Mouse (Mus musculus) neural tube, embryonic 10.5 days (tissue): ENCODE data around the gene Map2.

Experiments used
- DNase-seq: peaks from one replicate; pipeline ENCODE4 v3.0.0-alpha.2; 2017; ENCODE audit warnings: low spot score; ENCODE audit errors: extremely low spot score

The Map2 gene

DNA sequence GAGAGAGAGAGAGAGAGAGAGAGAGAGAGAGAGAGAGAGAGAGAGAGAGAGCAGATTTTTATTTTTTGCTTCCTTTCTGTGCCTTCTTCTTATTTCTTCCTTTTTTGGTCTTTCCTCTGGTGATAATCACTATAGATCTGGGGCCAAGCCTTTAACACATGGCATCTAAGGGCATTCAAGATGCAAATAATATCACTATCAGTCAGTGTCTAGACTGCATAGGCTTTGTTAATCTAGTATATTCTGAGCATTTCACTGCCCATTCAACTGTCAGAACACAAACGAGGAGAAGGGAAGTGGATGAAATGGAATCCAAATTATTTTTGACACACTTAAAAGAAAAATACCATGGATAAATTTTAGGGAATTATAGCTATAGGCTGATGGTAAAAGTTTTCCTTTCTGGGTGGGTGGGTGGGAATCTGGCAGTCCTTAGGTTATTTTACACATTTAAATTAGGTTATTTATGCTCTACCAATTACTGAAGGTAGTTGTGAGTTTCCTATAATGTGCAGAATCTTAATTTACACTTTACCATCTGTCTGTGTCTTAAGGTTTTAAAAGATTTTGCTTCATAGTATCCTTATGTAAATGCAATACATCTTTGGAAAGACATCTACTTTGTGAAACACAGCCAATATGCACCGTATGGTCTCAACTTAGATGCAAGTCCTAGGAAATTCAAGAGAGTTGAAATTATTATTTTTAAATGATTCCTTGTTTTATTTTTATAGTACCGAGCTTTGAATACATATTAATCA, 117.2 kb downstream of the Map2 start:
- no peak for DNase-seq

DNA sequence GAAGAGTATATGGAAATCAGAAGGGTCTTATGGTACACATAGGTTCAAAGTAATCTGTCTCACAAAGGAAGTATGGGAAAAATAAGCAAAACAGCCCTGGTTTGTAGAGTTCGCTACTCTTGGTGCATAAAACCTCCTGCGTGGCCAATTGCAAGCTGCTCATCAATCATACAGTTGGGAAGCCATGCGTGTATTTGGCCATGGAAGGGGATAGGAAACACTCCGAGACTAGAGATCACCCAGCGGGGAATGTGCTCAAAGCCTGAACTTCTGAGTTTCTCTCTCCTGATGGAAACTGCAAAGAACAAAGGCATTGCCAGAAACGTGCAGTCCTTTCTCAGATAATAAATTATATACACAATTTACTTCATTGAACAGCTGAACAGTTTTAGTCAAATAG, 124.3 kb downstream of the Map2 start:
- DNase-seq: no peak

DNA sequence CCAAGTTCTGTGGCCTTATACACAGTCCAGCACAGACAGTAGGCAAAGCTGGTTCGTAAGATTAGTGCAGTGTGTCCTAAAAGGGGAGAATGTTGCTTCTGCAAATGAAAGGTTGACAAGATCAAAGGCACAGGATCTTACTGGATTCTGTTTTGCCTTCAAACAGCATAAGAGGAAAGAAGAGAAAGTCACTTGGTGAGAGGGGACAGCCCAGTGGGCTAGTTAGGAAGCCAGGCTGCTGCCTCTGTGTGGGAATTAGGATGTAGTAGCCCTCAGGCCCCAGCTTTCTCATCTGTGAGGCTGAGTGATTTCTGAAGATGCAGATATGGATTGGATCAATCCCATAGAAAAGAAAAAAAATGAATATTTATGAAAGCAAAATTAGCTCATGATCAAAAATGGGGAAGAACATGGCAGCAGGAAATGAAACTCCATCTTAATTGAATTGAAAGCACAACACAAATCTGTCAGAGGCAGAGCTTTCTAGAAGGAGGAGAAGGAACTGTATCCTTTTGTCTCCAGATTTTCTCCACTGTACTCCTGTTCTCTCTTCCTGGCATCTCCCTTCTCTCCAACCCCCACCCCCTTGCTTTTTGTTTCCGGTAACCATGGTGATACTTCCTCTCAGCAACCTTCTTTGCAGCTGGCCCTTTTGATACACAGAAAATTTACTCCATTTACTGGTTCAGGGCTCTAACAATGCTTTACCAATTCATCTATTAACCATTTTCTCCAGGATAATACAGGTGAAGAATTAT, 145.5 kb downstream of the Map2 start:
- DNase-seq: no peak

DNA sequence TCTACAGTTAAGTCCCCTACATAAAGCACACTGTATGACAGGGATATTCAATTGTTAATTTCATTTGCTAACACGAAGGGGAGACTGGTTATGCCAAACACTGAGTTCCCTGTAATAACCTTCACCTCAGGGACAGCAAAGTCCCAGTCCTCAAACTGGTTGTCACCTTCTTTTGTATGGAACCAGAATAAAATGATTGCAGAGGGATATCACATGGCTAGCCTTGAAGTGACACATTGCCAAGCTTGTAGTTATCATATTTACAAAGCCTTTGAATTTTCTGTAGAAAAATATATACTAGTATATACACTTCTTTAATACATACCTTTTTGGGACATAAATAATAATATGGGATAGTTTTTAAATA, 146.0 kb downstream of the Map2 start:
- no peak for DNase-seq

DNA sequence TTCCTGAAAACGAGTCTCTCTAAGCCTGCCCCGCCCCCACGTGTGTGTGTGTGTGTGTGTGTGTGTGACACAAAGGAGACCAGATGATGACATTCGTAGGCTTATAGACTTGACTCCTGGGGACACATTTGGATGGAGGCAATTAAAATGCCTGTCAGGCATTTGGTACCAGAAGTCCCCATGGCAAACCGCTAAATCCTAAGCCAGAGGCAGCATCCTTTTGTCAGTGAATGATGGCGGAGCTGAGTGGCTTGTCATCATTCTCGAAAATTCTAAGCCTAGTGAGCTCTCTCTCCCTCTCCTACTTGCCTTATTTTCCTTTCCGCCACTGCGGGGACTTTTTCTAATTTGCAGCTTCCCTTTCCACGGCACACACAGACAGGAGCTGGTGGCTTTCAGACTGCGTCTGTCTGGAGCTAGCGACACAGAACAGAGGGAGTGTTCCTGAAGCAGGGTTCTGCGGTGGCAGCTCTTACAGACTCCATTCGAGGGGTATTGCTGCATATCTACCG, 146.6 kb downstream of the Map2 start:
- peak; percentile 33 for DNase-seq

DNA sequence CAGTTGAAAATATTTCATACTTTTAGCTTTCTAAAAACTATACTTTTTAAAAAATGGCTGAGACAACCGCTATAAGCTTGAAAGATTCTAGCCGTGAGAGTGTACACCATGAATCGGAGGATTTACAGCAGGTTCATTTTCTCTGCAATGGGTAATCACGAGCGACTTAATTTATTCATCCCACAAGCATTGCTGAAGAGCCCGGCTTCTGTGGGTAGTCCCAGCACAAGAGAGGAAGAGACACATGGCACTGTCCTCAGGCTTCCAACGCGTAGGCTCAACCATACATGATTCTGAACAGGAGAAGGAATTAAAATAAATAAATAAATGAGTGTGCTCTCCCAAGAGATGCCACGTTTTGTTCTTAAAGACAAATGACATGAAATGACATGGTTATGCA, 148.4 kb downstream of the Map2 start:
- DNase-seq: no peak

DNA sequence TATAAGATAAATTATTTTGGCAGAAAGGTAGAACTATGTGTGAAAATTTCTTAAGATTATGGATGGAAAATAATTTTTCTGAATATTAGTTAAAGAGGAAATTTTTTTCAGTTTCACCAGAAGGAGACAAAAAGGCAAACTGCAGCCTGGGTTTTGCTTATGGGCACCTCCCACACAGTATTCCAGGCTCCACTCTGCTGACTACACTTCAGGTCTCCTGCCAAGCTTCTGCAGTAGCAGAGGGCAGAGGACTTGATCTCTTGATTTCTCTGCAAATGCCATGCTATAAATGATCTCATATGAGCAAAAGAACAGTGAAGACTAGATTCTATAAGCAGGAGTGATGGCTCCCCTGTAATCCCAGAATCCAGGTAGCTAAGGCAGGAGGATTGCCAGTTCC, 149.9 kb downstream of the Map2 start:
- DNase-seq: no peak

DNA sequence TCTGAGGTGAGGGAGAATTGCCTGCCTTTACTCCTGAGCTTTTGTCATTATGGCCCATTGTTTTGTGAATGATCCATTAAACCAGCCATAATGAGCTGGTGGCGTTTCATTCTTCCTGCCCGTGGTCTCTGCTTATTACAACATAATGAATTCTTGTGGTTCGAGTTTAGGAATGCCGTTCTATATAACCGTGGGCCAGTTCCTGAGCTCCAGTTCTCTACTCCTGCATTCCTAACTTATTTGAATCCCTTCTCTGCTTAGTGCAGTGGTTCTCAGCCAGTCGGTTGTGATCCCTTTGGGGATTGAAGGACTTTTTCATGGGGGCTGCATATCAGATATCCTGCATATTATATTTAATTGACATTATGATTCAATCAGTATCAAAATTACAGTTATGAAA, 153.9 kb downstream of the Map2 start:
- no peak for DNase-seq

DNA sequence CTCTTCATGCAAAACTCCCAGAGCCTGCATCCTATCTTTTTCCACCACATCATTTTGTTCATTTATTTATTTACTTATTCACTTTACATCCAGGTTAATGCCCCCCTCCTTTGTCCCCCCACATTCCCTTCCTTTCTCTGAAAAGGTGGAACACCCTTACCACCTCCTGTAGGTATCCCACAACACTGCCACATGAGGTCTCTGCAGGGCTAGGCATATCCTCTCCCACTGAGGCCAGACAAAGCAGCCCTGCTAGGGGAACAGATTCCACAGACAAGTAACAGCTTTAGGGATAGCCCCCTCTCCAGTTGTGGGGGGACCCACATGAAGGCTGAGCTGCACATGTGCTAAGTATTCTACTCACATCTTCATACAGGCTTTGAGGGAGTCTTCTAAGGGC, 154.5 kb downstream of the Map2 start:
- no peak for DNase-seq

DNA sequence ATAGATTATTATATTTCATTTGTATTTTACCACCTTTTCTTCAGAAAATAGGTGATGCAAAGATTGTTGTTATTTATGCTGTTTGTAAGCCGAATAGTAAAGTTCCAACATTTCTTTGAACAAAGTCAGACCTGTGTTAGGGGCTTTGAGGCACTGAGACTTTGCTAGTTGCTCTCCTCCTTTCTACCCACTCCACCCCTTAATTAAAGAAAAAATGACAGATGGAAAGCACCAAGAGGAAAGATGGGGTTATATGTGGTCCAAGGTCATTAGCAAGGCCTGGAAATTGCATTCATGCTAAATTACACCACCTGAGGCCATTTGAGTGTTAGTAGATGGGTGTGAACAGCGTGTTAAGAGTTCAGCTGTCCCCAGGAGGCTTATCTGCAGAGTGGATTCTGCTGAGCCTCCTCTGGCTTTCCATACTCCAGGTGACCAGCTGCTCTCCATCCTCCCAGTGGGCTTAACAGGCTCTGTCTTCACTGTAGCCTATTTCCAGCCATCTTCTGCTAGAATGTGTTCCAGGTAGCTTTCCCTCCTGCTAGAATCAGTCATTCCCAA, 160.7 kb downstream of the Map2 start:
- no peak for DNase-seq

DNA sequence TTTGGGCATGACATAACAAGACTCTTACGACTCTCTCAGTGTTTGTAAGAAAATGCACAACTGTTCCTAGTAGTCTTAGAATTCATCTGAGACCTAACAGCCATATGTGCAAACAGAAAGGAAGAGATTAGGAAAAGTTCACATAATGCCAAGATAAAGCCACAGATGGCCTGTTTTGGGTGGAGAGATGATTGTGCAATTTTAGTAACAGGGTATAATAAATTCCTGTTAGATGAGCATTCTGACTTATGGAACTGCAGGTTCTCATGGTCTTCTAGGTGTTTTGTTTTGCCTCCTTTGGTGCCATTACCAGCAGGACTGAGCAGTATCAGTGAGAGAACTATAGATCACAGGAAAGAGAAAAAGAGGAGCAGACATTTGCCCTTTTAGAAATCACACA, 164.1 kb downstream of the Map2 start:
- no peak for DNase-seq

DNA sequence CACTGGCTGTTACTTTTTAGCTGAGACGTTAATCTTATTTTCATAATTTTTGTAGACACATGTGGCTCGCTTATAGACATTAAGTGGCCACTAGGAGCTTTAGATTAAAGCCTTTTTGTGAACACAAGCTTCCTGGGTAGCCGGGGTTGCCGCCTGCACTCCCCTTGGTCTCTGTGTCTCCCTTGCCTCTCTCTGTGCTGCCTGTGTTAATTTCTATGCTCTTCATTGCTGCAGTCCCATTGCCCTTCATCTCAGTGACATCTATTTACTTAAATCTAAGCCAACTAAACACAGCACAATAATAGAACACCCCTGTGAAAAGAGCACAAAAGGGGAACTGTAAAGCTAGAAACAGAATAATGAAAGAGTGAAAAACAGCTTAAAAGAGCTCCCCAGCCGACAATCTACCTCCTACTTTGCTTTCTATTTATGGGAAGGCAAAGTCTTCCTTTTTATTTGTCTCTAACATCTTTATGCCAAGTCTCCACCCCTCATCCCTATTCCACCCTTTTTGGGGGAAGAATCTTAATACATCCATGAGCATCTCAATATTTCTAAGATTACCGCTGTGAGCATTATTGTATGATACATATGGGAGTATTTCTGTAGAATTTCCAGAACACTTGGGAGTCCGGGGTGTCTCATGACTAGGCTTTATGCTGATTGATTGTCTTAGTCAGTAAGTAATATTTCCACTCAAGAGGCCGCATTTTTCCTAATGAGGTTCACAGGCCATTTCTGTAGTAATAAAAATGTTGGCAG, 173.5 kb downstream of the Map2 start:
- no peak for DNase-seq

DNA sequence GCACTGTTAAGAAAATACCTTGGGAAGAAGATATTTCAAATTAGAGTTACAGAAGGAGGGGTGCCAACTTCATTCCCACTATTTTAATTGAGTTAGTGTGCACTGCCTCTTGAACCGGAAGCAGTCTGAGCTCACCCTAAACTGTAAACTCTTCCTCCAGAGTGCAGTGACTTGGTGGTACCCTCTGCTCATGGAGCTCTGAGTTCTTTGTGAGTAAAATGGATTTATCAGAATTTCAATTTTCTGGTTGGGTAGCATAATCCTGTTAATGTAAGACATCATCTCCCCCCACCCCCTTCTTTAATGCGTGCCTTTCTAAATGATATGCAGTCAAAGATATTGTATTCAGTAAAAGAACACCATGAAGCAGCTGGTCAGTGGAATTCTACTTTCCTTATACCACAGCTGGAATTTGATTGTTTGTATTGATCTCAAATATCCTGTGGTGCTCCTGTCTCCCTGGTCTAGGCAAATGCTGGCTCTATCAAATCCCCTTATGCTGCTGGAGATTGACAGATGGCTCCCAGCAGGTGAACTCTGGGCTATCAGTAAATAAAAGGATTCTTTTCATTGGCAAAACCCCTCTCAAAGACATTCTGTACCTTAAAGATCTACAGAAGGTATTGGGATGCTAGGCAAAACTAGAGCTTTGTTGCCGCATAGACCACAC, 174.2 kb downstream of the Map2 start:
- DNase-seq: no peak

DNA sequence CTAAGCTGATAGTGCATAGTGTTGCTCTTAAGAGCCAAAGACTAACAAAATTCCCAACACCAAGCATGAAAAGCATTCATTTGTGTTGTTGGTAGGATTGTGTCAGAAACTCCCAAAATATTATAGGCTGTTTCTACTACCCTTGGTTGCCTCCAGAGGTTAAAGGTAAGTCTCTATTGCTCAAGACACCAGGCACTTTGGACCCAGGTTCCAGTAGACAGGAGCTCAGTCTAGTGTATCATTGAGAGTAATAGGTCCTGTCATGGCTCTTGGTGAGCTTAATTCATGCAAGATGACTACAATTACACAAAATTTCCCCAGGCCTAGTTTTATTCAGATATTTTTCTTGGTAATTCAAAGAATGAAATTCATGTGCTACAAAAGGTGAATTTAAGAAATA, 176.3 kb downstream of the Map2 start:
- no peak for DNase-seq

DNA sequence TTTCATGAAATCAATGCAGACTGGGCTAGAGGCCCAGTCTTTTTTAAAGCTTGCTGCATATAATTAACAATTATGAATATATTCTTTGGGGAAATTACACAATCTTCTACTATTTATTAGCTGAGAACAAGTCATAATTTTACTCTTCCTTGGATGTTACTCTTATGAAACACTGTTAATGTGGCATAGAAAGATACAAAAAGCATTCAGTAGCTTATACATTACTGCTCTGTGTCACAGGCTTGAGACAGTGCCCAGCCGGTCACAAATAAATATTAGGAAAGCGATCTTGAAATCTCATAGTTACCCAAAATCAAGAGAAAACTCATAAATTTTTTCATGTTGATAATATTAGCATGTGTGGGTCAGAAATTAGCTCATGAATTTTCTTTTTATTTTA, 186.7 kb downstream of the Map2 start:
- no peak for DNase-seq

DNA sequence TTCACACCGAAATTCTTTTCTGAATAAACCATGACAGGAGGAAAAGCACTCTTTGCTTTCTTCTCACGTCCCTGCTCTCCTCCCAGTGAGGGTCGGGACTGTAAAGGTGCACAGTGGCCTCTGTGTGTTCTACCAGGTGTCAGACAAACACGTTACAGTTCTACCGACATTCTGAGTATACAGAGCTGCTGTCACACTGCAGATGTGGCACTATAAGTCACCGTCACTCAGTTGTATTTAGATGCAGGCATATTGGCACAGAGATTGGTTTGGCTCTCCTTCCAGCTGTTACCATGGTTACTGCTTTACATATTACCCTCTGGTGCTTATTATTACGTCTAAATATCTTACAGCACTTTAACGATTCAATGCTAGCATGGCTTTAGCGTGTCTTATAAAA, 188.2 kb downstream of the Map2 start:
- DNase-seq: no peak

DNA sequence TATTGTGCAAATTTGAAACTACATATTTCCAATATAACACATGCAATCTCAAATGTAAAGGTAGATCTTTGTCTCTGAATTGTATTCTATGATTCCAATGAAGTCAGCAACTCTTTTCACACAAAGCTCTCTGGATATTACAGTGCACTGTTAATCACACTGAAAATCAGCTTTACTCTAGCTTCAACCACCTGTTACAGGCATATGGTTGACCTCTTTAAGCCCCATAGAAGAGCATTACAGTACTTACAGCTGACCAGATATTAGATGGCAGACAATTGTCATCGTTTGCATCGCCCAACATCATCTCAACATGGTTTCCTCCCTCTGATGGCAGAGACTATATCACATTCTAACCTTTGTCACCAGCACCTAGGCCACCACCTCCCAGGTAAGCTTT, 189.3 kb downstream of the Map2 start:
- no peak for DNase-seq

DNA sequence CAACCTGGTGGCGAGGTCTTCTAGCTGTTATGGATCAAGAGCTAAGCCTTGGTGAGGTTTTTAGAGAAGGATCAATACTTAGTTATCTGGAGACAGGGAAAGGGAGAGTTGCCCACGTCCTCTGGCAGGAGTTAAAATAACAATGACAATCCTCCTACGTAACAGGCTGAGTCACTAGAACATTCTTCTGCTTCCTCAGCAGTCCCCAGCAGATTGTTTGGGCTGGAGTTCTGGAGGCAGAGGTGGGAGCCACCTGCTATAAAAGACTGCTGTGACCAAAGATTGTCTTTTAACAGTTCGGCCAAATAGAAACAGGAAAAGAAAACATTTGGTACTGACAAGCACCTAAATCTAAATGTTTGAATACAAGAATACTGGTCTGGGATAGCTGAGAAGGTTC, 190.5 kb downstream of the Map2 start:
- DNase-seq: no peak

DNA sequence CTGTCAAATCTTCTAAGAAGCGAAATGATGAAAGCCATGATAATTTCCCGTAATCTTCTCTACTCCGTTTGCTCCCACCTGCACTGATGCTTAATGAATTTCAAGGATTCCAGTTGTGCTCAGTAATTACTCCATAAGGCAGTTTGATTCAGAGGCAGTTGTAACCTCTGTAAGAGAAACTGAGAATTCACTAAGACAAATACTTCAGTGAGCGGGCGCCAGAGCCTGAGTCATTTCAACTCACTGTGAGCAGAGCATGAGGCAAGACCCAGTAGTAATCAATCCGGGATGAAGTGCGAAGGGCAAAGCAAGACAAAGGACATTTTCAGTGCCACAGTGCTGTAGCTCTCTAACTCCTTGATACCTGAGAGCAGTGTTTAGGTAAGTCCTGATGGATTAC, 194.4 kb downstream of the Map2 start:
- no peak for DNase-seq

DNA sequence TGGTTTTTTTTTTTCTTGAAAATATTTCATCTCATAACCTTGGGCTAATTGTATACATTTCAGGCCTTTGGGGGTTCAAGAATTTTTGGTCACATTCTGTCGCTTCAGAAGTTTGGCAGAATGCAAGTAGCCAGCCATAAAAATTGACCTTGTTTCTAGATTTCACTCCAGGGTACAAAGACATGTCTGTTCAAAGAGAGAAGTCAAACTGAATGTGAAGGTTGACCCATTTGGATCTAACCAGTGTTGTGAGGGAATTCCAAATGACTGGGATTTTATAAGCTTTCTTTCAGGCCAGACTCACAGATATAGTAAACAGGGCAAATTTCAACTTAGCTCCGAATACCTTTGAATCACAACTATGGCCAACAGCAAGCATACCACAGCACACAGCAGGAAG, 196.3 kb downstream of the Map2 start:
- DNase-seq: no peak

DNA sequence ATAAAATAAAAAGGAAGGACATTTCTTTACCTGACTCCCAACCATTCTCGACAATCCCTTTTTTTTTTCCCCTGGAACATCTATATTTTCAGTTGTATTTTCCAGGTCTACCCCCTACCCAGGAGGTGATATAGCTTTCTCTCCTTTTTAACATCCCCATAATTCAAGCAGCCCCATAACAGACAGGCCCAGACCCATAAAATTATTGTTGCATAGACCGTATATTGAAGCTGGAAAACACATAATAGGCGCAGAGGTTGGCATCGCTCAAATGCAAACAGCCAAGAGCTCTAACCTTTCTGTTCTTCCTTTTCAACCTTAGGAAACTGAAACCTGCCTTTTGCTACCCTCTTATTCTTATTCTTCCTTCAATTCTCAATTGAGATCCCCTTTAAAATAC, 211.2 kb downstream of the Map2 start:
- no peak for DNase-seq
